Mouse (Mus musculus) urinary bladder, adult 2 months (tissue): Measurements from ENCODE around the gene Zfp74. TPM values are rescaled to one million over a fixed set of nuclear protein-coding genes. Genes with fewer than 3 reads are reported as not detected.
A peak's percentile ranks its signal among the peaks of the same experiment; 100 is the strongest.
"Not testable (repeated sequence)": the region's sequence is repeated elsewhere in the genome, so short reads cannot be mapped to it uniquely, and the experiment has no call there.

ENCODE experiments used
- DNase-seq: peaks from one replicate; pipeline ENCODE4 v3.0.0; 2022; ENCODE audit warnings: low spot score
- polyA plus RNA-seq: library from polyadenylated mRNA; depleted of rRNA; stranded (reverse); fragments of >200 nt; gene quantifications from 2 replicates; pipeline ENCODE4 v1.2.3, GENCODE M21; 2012; rRNA removed

Zfp74 gene
- polyA plus RNA-seq, result 7.7 TPM in 2 replicates

- DNase-seq, result peak; percentile 60
These were observed at the start of gene Zfp74 for GRCm38 (mm10) chr7:29953513-29954401. Gene Zfp74, minus strand, starts transcription at chr7:29954089.

- DNase-seq, result no peak
These were observed 46.7 kb upstream of the Zfp74 start for GRCm38 (mm10) chr7:30000601-30001000.

- DNase-seq, result no peak
These were observed 41.2 kb upstream of the Zfp74 start for GRCm38 (mm10) chr7:29995134-29995533.

GRCm38 (mm10) chr7:29993340-29993739 is 39.5 kb upstream of the Zfp74 start:
- no peak for DNase-seq

GRCm38 (mm10) chr7:29992698-29993097 is 38.8 kb upstream of the Zfp74 start:
- DNase-seq, result no peak

GRCm38 (mm10) chr7:29989031-29989430 is 35.1 kb upstream of the Zfp74 start:
- no peak for DNase-seq

GRCm38 (mm10) chr7:29987551-29987950 is 33.7 kb upstream of the Zfp74 start:
- DNase-seq, result no peak

GRCm38 (mm10) chr7:29986101-29986500 is 32.2 kb upstream of the Zfp74 start:
- no peak for DNase-seq

- peak; percentile 90 for DNase-seq
These were observed 29.9 kb upstream of the Zfp74 start, which contains the start of gene Zfp568 for GRCm38 (mm10) chr7:29983690-29984380. Gene Zfp568, plus strand, starts transcription at chr7:29983955.

GRCm38 (mm10) chr7:29983340-29983689 is 29.4 kb upstream of the Zfp74 start:
- no peak for DNase-seq

- peak; percentile 22 for DNase-seq
These were observed 29.0 kb upstream of the Zfp74 start for GRCm38 (mm10) chr7:29982931-29983330.

- no peak for DNase-seq
These were observed 28.5 kb upstream of the Zfp74 start for GRCm38 (mm10) chr7:29982341-29982740.

- DNase-seq, result no peak
These were observed 28.0 kb upstream of the Zfp74 start for GRCm38 (mm10) chr7:29981860-29982259.

- DNase-seq, result no peak
These were observed 27.6 kb upstream of the Zfp74 start for GRCm38 (mm10) chr7:29981455-29981854.

- DNase-seq, result no peak
These were observed 26.9 kb upstream of the Zfp74 start for GRCm38 (mm10) chr7:29980761-29981160.

- no peak for DNase-seq
These were observed 16.8 kb upstream of the Zfp74 start for GRCm38 (mm10) chr7:29970686-29971085.

- not testable (repeated sequence) for DNase-seq
These were observed 11.4 kb upstream of the Zfp74 start for GRCm38 (mm10) chr7:29965115-29965810.

- DNase-seq, result no peak
These were observed 5.1 kb upstream of the Zfp74 start for GRCm38 (mm10) chr7:29959004-29959403.

GRCm38 (mm10) chr7:29958125-29958724 is 4.3 kb upstream of the Zfp74 start:
- no peak for DNase-seq

GRCm38 (mm10) chr7:29956257-29956656 is 2.4 kb upstream of the Zfp74 start:
- DNase-seq, result no peak

GRCm38 (mm10) chr7:29954731-29955130 is 842 bp upstream of the Zfp74 start:
- no peak for DNase-seq

GRCm38 (mm10) chr7:29953086-29953485 is 803 bp downstream of the Zfp74 start:
- no peak for DNase-seq
